Comparison of ENCODE assay signal across 11 mouse cellular contexts in the genomic region with DNA sequence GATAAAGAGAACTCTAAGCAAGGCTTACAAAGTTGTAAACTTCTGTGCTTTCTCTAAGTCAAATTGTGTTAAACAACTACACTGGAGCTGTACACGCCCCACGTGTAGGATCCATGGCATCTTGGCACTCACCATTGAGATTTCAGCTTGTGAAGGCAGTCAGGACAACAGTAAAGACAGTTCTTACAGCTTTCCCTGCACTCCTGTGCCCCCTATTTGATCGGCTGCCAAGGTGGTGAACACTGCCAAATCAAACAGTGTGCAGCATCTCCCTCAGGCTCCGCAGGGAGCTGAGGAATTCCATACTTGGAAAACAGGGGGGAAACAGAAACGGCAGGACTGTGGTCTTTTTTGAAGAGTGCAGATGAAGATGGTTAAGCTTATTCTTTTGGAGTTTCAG.
A peak's percentile ranks its signal among the peaks of the same experiment; 100 is the strongest.
DNase-seq lines count a peak whose midpoint lies in the region; ATAC-seq lines count a peak whose summit lies in the region.
"Had no signal": no experiment of that assay in that cellular context is flagged by ENCODE, and none has a peak within 500 bp of the region (broad histone marks: within the 10 kb centered on the region; RNA-seq: fewer than 3 reads in every experiment).

No protein-coding gene starts in this region.

- H3K4me1 ChIP-seq in heart, embryonic 11.5 days (ENCODE audit: control insufficient read depth, insufficient read depth, low read length), result no peaks in the 10 kb centered on the region

- no peaks in the 10 kb centered on the region for H3K36me3 ChIP-seq in heart, embryonic 11.5 days (ENCODE audit: control insufficient read depth, insufficient read depth, low read length)
- H3K36me3 ChIP-seq: neural tube, embryonic 15.5 days had no signal

- H3K27ac ChIP-seq in heart, embryonic 11.5 days (ENCODE audit: low read depth, low read length), result no peak overlapping the region
- H3K27ac ChIP-seq: neural tube, embryonic 15.5 days had no signal

- peak; percentile 49; the same call in 1 of the 2 replicates for ATAC-seq in heart, embryonic 11.5 days (replicated peaks; ENCODE audit: insufficient number of reproducible peaks, low FRiP score, low TSS enrichment)
- no peak for ATAC-seq in erythroid progenitor cell, adult 5-6 weeks (replicated peaks; ENCODE audit: low FRiP score, poor library complexity, severe bottlenecking)

- no peak overlapping the region for H3K4me2 ChIP-seq in heart, embryonic 11.5 days
- H3K4me2 ChIP-seq: neural tube, embryonic 15.5 days had no signal

- intact Hi-C loops in heart, postnatal 36 days (cut with DNase I), result no loop called here

- H3K27me3 ChIP-seq in heart, embryonic 11.5 days (ENCODE audit: control insufficient read depth, insufficient read depth, low read length), result no peaks in the 10 kb centered on the region
- H3K27me3 ChIP-seq: neural tube, embryonic 15.5 days had no signal

- no peak overlapping the region for H3K4me3 ChIP-seq in heart, embryonic 11.5 days (ENCODE audit: low read depth, low read length)
- H3K4me3 ChIP-seq: neural tube, embryonic 15.5 days had no signal

- H3K9me3 ChIP-seq in heart, embryonic 11.5 days (replicated peaks; ENCODE audit: control insufficient read depth, low read length), result no peaks in the 10 kb centered on the region
- H3K9me3 ChIP-seq: neural tube, embryonic 15.5 days had no signal

- WGBS in heart, embryonic 11.5 days (ENCODE audit: insufficient replicate concordance), result 45% methylated on average over 5 of the region's 5 CpGs

- no peak overlapping the region for H3K9ac ChIP-seq in heart, embryonic 11.5 days (ENCODE audit: low read depth, low read length)
- H3K9ac ChIP-seq: neural tube, embryonic 15.5 days had no signal

- no peak for DNase-seq in heart, postnatal 36 days
- peak; percentile 22 to 28 for DNase-seq in layer of hippocampus, postnatal 10 days (ENCODE audit: low spot score in 2 of 2)
- DNase-seq in layer of hippocampus, adult 9-11 months, result no peak
- peak; percentile 48 for DNase-seq in testis, postnatal 10 days (ENCODE audit: low spot score)
- DNase-seq in testis, postnatal 14 days (ENCODE audit: low spot score), result no peak
- peak; percentile 44 for DNase-seq in right cerebral cortex, postnatal 4 days
- DNase-seq: embryo, embryonic 11 days; gastrocnemius, postnatal 25 days had no signal

Comparison
In these comparisons a context has a peak if more than half of its experiments do, and no peak if none do; other contexts are left out.
1. DNase-seq: peak in layer of hippocampus, postnatal 10 days (2 of 2), testis, postnatal 10 days (single experiment) and right cerebral cortex, postnatal 4 days (single experiment); none in heart, postnatal 36 days (0 of 2), layer of hippocampus, adult 9-11 months (single experiment) and testis, postnatal 14 days (single experiment).